Mouse (Mus musculus) brain, embryonic 14.5 days (tissue): ENCODE results near the gene Bcar3.

ENCODE experiments used
- CTCF ChIP-seq: fragments of 200-500 bp; IDR thresholded peaks from 2 replicates; pipeline ENCODE4 v1.5.1; 2012; ENCODE audit warnings: inconsistent platforms, mild to moderate bottlenecking, moderate library complexity, borderline replicate concordance; ENCODE audit not compliant: insufficient read depth, insufficient read length; ENCODE audit errors: extremely low read depth
- POLR2A ChIP-seq: fragments of 200-500 bp; IDR thresholded peaks from 2 replicates; pipeline ENCODE4 v1.6.1; 2012; ENCODE audit warnings: mild to moderate bottlenecking, inconsistent platforms, borderline replicate concordance; ENCODE audit not compliant: poor library complexity, insufficient read depth, insufficient read length, severe bottlenecking; ENCODE audit errors: extremely low read depth

- TF ChIP-seq CTCF (no peak), POLR2A (no peak)
Observed at GRCm38 (mm10) chr3:122346600-122346999, 52.7 kb downstream of the Bcar3 start.
